Mouse (Mus musculus) heart, postnatal 25 days (tissue): ENCODE data around the gene Sh3bp4. TPM values are rescaled to one million over a fixed set of nuclear protein-coding genes. Genes with fewer than 3 reads are reported as not detected.

Source experiments
- DNase-seq: peaks from one replicate; pipeline ENCODE4 v3.0.0; 2022; ENCODE audit warnings: low spot score
- intact Hi-C: fragments of 180-260 bp; cut with DNase I; formaldehyde crosslinking; loops from one replicate; pipeline ENCODE4 v1.15.1; 2025
- total RNA-seq, 2 experiments: library from RNA; stranded (reverse); gene quantifications; 2 replicates each; pipeline ENCODE4 v1.2.3; 2021

Gene Sh3bp4
- total RNA-seq, 2 experiments from 2014 or later: 10.5 to 13.2 TPM

- intact Hi-C loops: loop anchor here (2.0 to 5.0 kb wide), 3 partner anchors 67 to 322 kb away; no protein-coding TSS in a partner anchor
- peak; percentile 58 for DNase-seq
These were observed 624 bp upstream of the Sh3bp4 start for GRCm38 (mm10) chr1:89069479-89070102.

- intact Hi-C loops: loop anchor here (2.0 to 5.0 kb wide), 3 partner anchors 66 to 324 kb away; no protein-coding TSS in a partner anchor
- peak; percentile 34 for DNase-seq
These were observed 701 bp downstream of the Sh3bp4 start for GRCm38 (mm10) chr1:89070871-89071361.

GRCm38 (mm10) chr1:89071371-89072142 is 1.3 kb downstream of the Sh3bp4 start:
- intact Hi-C loops: loop anchor here (2.0 to 5.0 kb wide), 3 partner anchors 65 to 324 kb away; no protein-coding TSS in a partner anchor
- DNase-seq: no peak

- intact Hi-C loops: loop anchor here (5.0 kb wide), 1 partner anchor 325 kb away; no protein-coding TSS in a partner anchor
- DNase-seq: no peak
These were observed 2.2 kb downstream of the Sh3bp4 start for GRCm38 (mm10) chr1:89072143-89072990.

- no peak for DNase-seq
- intact Hi-C loops: loop anchor here (5.0 kb wide), 1 partner anchor 326 kb away; no protein-coding TSS in a partner anchor
These were observed 3.2 kb downstream of the Sh3bp4 start for GRCm38 (mm10) chr1:89073291-89073846.

GRCm38 (mm10) chr1:89074678-89075077 is 4.5 kb downstream of the Sh3bp4 start:
- DNase-seq: no peak

GRCm38 (mm10) chr1:89075120-89075519 is 4.9 kb downstream of the Sh3bp4 start:
- intact Hi-C loops: no loop called here
- DNase-seq: no peak

More at GRCm38 (mm10) chr1:89074678-89075077, 4.5 kb downstream of the Sh3bp4 start:
- intact Hi-C loops: loop anchor here (5.0 kb wide), 1 partner anchor 327 kb away; no protein-coding TSS in a partner anchor

- DNase-seq: no peak
These were observed 6.6 kb downstream of the Sh3bp4 start for GRCm38 (mm10) chr1:89076777-89077176.

GRCm38 (mm10) chr1:89078240-89078639 is 8.0 kb downstream of the Sh3bp4 start:
- intact Hi-C loops: no loop called here
- DNase-seq: no peak

More at GRCm38 (mm10) chr1:89076777-89077176, 6.6 kb downstream of the Sh3bp4 start:
- intact Hi-C loops: no loop called here

- DNase-seq: no peak
- intact Hi-C loops: no loop called here
These were observed 8.5 kb downstream of the Sh3bp4 start for GRCm38 (mm10) chr1:89078730-89079129.

GRCm38 (mm10) chr1:89079239-89079638 is 9.0 kb downstream of the Sh3bp4 start:
- intact Hi-C loops: no loop called here
- no peak for DNase-seq

- DNase-seq: no peak
- intact Hi-C loops: no loop called here
These were observed 10.2 kb downstream of the Sh3bp4 start for GRCm38 (mm10) chr1:89080371-89080770.

- intact Hi-C loops: no loop called here
- DNase-seq: no peak
These were observed 10.6 kb downstream of the Sh3bp4 start for GRCm38 (mm10) chr1:89080795-89081194.

- intact Hi-C loops: no loop called here
- no peak for DNase-seq
These were observed 11.2 kb downstream of the Sh3bp4 start for GRCm38 (mm10) chr1:89081371-89081770.

GRCm38 (mm10) chr1:89082171-89082882 is 12.1 kb downstream of the Sh3bp4 start:
- intact Hi-C loops: no loop called here
- no peak for DNase-seq

- no peak for DNase-seq
- intact Hi-C loops: no loop called here
These were observed 16.4 kb downstream of the Sh3bp4 start for GRCm38 (mm10) chr1:89086575-89087153.

GRCm38 (mm10) chr1:89088144-89088543 is 17.9 kb downstream of the Sh3bp4 start:
- DNase-seq: no peak
- intact Hi-C loops: no loop called here

- no peak for DNase-seq
- intact Hi-C loops: no loop called here
These were observed 18.6 kb downstream of the Sh3bp4 start for GRCm38 (mm10) chr1:89088748-89089288.
